Mouse (Mus musculus): ENCODE measurements around the gene Sik3. TPM values are rescaled to one million over a fixed set of nuclear protein-coding genes. Genes with fewer than 3 reads are reported as not detected.

The Sik3 gene
- polyA plus RNA-seq, 1 experiment from 2014 or later, result 9.8 TPM

GRCm38 (mm10) chr9:46214276-46214675 is 201.7 kb downstream of the Sik3 start:
- Histone ChIP-seq H3K27ac (no peak overlapping the region), H3K9ac (no peak overlapping the region), H3K27me3 (no peaks in the 10 kb centered on the region), H3K4me3 (replicated peaks) (no peak overlapping the region), H3K36me3 (replicated peaks) (peaks cover 39% of the 10 kb centered on the region), H3K4me2 (no peak overlapping the region), H3K9me3 (no peaks in the 10 kb centered on the region), H3K4me1 (no peaks in the 10 kb centered on the region)
- ATAC-seq (ENCODE audit: low FRiP score), result no peak
- WGBS, result 92% methylated on average over 4 of the region's 4 CpGs

GRCm38 (mm10) chr9:46214946-46215337 is 202.3 kb downstream of the Sik3 start:
- ATAC-seq (ENCODE audit: low FRiP score), result no peak
- no peaks in the 10 kb centered on the region for H3K27me3 ChIP-seq
- WGBS, result 93% methylated on average over 10 of the region's 10 CpGs

DNA sequence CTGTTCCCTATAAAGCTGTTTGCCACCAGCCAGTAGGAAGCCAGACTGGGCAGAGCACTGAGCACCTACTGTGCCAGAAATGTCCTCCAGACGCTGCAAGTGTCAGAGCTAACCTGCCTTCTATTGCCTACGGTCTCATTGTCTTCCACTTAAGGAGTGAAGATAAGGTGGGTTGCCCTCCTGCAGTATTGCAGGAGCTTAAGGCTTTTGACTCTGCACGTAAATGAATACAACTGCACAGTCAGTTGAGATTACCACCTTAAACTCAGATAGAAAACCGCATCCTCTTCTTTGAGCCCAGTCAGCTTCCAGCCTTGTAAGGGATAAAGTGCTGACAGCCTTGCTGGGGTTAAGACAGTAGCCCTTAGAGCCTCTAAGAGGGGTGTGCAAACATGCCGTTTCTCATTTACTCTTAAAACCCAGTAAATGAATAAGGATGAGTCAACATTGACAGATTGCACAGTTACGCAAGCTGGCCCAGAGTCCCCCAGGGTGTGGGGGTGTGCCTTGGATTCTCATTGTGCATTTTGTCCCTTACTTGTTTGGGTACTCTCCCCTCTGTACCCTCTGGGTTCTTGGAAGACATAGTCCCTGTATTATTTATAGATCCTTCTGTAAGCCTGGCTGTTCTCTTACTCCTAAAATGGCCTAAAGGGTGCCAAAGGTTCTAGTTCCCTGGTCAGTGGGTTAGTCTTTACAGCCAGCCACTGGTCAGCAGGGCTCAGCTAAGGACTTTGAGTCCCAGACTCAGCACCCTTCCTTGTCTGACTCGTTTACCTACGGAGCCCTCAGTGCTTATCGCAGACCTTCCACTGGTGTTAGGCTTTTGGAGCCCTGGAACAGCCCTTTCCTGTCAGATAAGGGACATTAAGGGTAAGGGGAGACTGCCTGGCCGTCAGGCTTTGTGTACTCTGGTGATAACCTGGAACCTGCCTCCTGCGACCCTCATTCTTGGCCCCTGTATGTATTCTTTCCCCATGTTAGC is 203.0 kb downstream of the Sik3 start:
- H3K36me3 ChIP-seq (replicated peaks), result peaks cover 39% of the 10 kb centered on the region
- WGBS, result 88% methylated on average over 11 of the region's 11 CpGs
- no peaks in the 10 kb centered on the region for H3K4me1 ChIP-seq
- no peak for ATAC-seq (ENCODE audit: low FRiP score)
- H3K27me3 ChIP-seq, result no peaks in the 10 kb centered on the region
- no peak overlapping the region for H3K9ac ChIP-seq
- H3K4me3 ChIP-seq (replicated peaks), result no peak overlapping the region
- H3K4me2 ChIP-seq, result no peak overlapping the region
- H3K27ac ChIP-seq, result no peak overlapping the region
- no peaks in the 10 kb centered on the region for H3K9me3 ChIP-seq

More at GRCm38 (mm10) chr9:46214946-46215337, 202.3 kb downstream of the Sik3 start:
- H3K4me1 ChIP-seq, result no peaks in the 10 kb centered on the region
- H3K27ac ChIP-seq, result no peak overlapping the region
- H3K36me3 ChIP-seq (replicated peaks), result peaks cover 36% of the 10 kb centered on the region
- no peak overlapping the region for H3K9ac ChIP-seq
- no peaks in the 10 kb centered on the region for H3K9me3 ChIP-seq
- H3K4me2 ChIP-seq, result no peak overlapping the region
- H3K4me3 ChIP-seq (replicated peaks), result no peak overlapping the region

- Histone ChIP-seq H3K4me3 (replicated peaks) (no peak overlapping the region), H3K27ac (no peak overlapping the region), H3K4me2 (no peak overlapping the region), H3K27me3 (no peaks in the 10 kb centered on the region), H3K36me3 (replicated peaks) (peaks cover 40% of the 10 kb centered on the region), H3K9me3 (no peaks in the 10 kb centered on the region), H3K4me1 (no peaks in the 10 kb centered on the region), H3K9ac (no peak overlapping the region)
- ATAC-seq (ENCODE audit: low FRiP score), result no peak
- WGBS, result 94% methylated on average over 13 of the region's 13 CpGs
Observed at GRCm38 (mm10) chr9:46216744-46217470, 204.3 kb downstream of the Sik3 start.

DNA sequence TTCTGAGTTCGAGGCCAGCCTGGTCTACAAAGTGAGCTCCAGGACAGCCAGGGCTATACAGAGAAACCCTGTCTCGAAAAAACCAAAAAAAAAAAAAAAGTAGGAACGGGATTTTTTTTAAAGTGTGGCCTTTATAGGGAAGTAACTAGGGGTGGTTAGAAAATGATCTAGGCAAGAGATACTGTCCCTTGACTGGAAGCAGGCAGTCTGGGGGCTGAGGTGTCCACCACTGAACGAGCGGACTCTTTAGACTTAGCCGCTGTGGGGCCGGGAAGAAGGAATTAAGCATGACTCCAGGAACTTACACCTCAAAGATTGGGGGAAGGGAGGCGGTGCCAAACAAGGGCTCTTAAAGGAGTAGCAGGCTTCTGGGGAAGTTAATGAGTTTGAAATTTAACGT is 205.6 kb downstream of the Sik3 start:
- Histone ChIP-seq H3K9me3 (no peaks in the 10 kb centered on the region), H3K9ac (no peak overlapping the region), H3K4me2 (no peak overlapping the region), H3K27ac (no peak overlapping the region), H3K36me3 (replicated peaks) (peaks cover 38% of the 10 kb centered on the region), H3K27me3 (no peaks in the 10 kb centered on the region), H3K4me3 (replicated peaks) (no peak overlapping the region), H3K4me1 (no peaks in the 10 kb centered on the region)
- ATAC-seq (ENCODE audit: low FRiP score), result no peak
- WGBS, result 77% methylated on average over 9 of the region's 9 CpGs

- WGBS, result 88% methylated on average over 6 of the region's 6 CpGs
- no peak overlapping the region for H3K4me2 ChIP-seq
- no peaks in the 10 kb centered on the region for H3K9me3 ChIP-seq
- no peak overlapping the region for H3K4me3 ChIP-seq (replicated peaks)
- H3K9ac ChIP-seq, result no peak overlapping the region
- no peaks in the 10 kb centered on the region for H3K4me1 ChIP-seq
- no peaks in the 10 kb centered on the region for H3K27me3 ChIP-seq
- no peak for ATAC-seq (ENCODE audit: low FRiP score)
- H3K27ac ChIP-seq, result no peak overlapping the region
- H3K36me3 ChIP-seq (replicated peaks), result peaks cover 34% of the 10 kb centered on the region
Observed at GRCm38 (mm10) chr9:46223090-46223489, 210.5 kb downstream of the Sik3 start.

DNA sequence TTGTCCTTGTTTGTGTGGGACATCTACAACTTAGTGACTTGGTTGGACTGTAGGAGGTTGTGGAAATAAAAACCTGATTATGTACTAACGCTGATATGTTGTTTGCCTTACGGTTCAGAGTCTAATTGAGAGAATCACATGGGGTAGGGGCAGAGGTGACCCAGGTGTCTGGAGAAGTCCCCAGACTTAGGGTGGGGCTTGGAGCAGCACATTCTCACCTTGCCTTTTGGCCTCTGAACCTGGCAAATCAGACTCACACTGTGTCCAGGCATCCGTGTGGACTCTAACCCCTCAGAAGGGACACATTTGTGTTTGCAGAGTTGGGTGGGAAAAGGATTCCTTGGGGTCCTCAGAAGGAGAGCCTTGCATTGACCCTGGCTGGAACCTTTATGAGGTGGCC is 211.5 kb downstream of the Sik3 start:
- peaks cover 7% of the 10 kb centered on the region; the same call in 1 of the 2 replicates for H3K27me3 ChIP-seq
- peaks cover 34% of the 10 kb centered on the region for H3K36me3 ChIP-seq (replicated peaks)
- H3K4me1 ChIP-seq, result no peaks in the 10 kb centered on the region
- no peak overlapping the region for H3K4me3 ChIP-seq (replicated peaks)
- 90% methylated on average over 3 of the region's 3 CpGs for WGBS
- no peak for ATAC-seq (ENCODE audit: low FRiP score)
- no peak overlapping the region for H3K27ac ChIP-seq
- H3K4me2 ChIP-seq, result no peak overlapping the region
- no peak overlapping the region for H3K9ac ChIP-seq
- H3K9me3 ChIP-seq, result no peaks in the 10 kb centered on the region

GRCm38 (mm10) chr9:46224945-46225660 is 212.5 kb downstream of the Sik3 start:
- WGBS, result 75% methylated on average over 5 of the region's 5 CpGs
- H3K27me3 ChIP-seq, result peaks cover 10% of the 10 kb centered on the region; the same call in 1 of the 2 replicates
- no peak overlapping the region for H3K9ac ChIP-seq
- H3K27ac ChIP-seq, result no peak overlapping the region
- H3K4me2 ChIP-seq, result no peak overlapping the region
- no peak for ATAC-seq (ENCODE audit: low FRiP score)
- H3K4me3 ChIP-seq (replicated peaks), result no peak overlapping the region
- H3K36me3 ChIP-seq (replicated peaks), result peaks cover 32% of the 10 kb centered on the region
- no peaks in the 10 kb centered on the region for H3K9me3 ChIP-seq
- peaks cover 3% of the 10 kb centered on the region; the same call in 1 of the 2 replicates for H3K4me1 ChIP-seq

GRCm38 (mm10) chr9:46227064-46227614 is 214.5 kb downstream of the Sik3 start:
- Histone ChIP-seq H3K4me1 (peaks cover 11% of the 10 kb centered on the region), H3K4me3 (replicated peaks) (no peak overlapping the region), H3K4me2 (no peak overlapping the region), H3K27me3 (peaks cover 22% of the 10 kb centered on the region; the same call in 1 of the 2 replicates), H3K36me3 (replicated peaks) (peaks cover 12% of the 10 kb centered on the region), H3K27ac (no peak overlapping the region), H3K9ac (no peak overlapping the region), H3K9me3 (no peaks in the 10 kb centered on the region)
- WGBS, result 80% methylated on average over 3 of the region's 3 CpGs
- ATAC-seq (ENCODE audit: low FRiP score), result no peak

DNA sequence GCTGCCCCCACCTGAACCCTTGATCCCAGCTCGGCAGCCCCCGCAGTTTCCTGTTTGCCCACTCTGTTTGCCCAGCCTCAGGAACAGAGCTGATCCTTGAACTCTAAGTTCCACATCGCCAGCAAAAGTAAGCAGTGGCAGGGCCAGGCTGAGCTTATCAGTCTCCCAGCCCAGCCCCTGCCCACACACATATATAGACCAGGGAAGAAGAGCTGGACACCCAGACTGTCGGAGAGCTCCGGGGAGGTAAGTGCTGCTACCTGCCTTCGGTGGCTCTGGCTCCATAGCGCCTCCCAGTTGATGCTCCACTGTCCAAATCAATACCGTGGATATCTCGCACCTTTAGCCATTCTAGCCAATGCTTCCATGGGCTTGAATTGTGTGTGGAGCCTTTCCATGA is 215.9 kb downstream of the Sik3 start, which contains the start of gene Apoa1:
TSS of gene Apoa1 (plus strand) at position 90 of the 400 bp plus-strand sequence.
- Histone ChIP-seq H3K27me3 (peaks cover 22% of the 10 kb centered on the region; the same call in 1 of the 2 replicates), H3K36me3 (replicated peaks) (peaks cover 2% of the 10 kb centered on the region), H3K4me3 (replicated peaks) (no peak within 1 kb of the TSS), H3K9ac (no peak within 1 kb of the TSS), H3K4me1 (peaks cover 11% of the 10 kb centered on the region), H3K27ac (no peak within 1 kb of the TSS), H3K4me2 (0 out of 2 replicates have a peak within 1 kb of the TSS, but pooled peaks have one; percentile 81), H3K9me3 (no peaks in the 10 kb centered on the region)
- WGBS, result 63% methylated on average over 9 of the region's 9 CpGs
- ATAC-seq (ENCODE audit: low FRiP score), result no peak

GRCm38 (mm10) chr9:46229573-46230449 is 217.2 kb downstream of the Sik3 start:
- peaks cover 11% of the 10 kb centered on the region for H3K4me1 ChIP-seq
- peak overlapping the region; percentile 81 for H3K4me2 ChIP-seq
- no peak overlapping the region for H3K27ac ChIP-seq
- H3K27me3 ChIP-seq, result peaks cover 22% of the 10 kb centered on the region; the same call in 1 of the 2 replicates
- peak overlapping the region; percentile 63 for H3K9ac ChIP-seq
- peak overlapping the region; percentile 48 for H3K4me3 ChIP-seq (replicated peaks)
- no peaks in the 10 kb centered on the region for H3K9me3 ChIP-seq
- WGBS, result 15% methylated on average over 37 of the region's 37 CpGs
- H3K36me3 ChIP-seq (replicated peaks), result no peaks in the 10 kb centered on the region
- ATAC-seq (ENCODE audit: low FRiP score), result peak; percentile 94
